Mouse (Mus musculus): Measurements from ENCODE around the gene Lmx1b. TPM values are rescaled to one million over a fixed set of nuclear protein-coding genes. Genes with fewer than 3 reads are reported as not detected.

Lmx1b gene
- polyA plus RNA-seq, 1 experiment from 2014 or later = 0.06 TPM

GRCm38 (mm10) chr2:33604846-33605486 is 35.3 kb downstream of the Lmx1b start:
- 13% methylated on average over 7 of the region's 7 CpGs for WGBS
- peaks cover 7% of the 10 kb centered on the region; the same call in 1 of the 2 replicates for H3K4me1 ChIP-seq

DNA sequence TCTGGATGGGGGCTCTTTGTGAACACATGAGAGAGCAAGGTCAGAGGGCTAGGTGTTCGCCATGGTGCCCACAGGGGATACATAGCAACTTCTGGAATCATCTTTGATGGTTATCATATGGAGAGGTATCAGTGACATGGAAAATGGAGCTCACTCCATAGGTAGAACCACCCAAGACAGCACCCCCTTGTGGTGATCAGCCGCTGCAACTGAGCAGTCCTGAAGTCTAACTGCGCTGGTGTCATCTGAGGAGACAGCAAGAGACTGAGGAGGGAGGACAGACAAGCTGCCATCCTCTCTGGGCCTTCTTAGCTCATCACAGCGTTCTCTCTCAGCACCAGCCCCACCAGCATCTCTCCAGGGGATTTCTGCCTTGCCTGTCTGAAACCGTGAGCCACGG is 39.8 kb downstream of the Lmx1b start:
- no peak overlapping the region for H3K4me3 ChIP-seq
- no peaks in the 10 kb centered on the region for H3K36me3 ChIP-seq
- no peak for ATAC-seq (replicated peaks)

More at GRCm38 (mm10) chr2:33604846-33605486, 35.3 kb downstream of the Lmx1b start:
- no peak overlapping the region for H3K27ac ChIP-seq (replicated peaks)
- H3K4me2 ChIP-seq (replicated peaks) = no peak overlapping the region
- H3K9ac ChIP-seq (replicated peaks) = no peak overlapping the region
- ATAC-seq (replicated peaks) = no peak
- H3K27me3 ChIP-seq = peaks cover 34% of the 10 kb centered on the region
- H3K36me3 ChIP-seq = no peaks in the 10 kb centered on the region
- no peak overlapping the region for H3K4me3 ChIP-seq
- no peaks in the 10 kb centered on the region for H3K9me3 ChIP-seq

GRCm38 (mm10) chr2:33597384-33597783 is 42.9 kb downstream of the Lmx1b start:
- H3K4me2 ChIP-seq (replicated peaks) = no peak overlapping the region
- peaks cover 9% of the 10 kb centered on the region for H3K4me1 ChIP-seq
- H3K27ac ChIP-seq (replicated peaks) = no peak overlapping the region
- no peak overlapping the region for H3K4me3 ChIP-seq
- no peaks in the 10 kb centered on the region for H3K36me3 ChIP-seq
- H3K9ac ChIP-seq (replicated peaks) = no peak overlapping the region
- no peaks in the 10 kb centered on the region for H3K9me3 ChIP-seq
- peaks cover 12% of the 10 kb centered on the region; the same call in 1 of the 2 replicates for H3K27me3 ChIP-seq
- no peak for ATAC-seq (replicated peaks)
- 30% methylated on average over 4 of the region's 4 CpGs for WGBS

More for the DNA sequence above, 39.8 kb downstream of the Lmx1b start:
- Histone ChIP-seq H3K27me3 (peaks cover 22% of the 10 kb centered on the region; the same call in 1 of the 2 replicates), H3K27ac (replicated peaks) (no peak overlapping the region), H3K9me3 (no peaks in the 10 kb centered on the region), H3K4me1 (peaks cover 7% of the 10 kb centered on the region; the same call in 1 of the 2 replicates), H3K9ac (replicated peaks) (no peak overlapping the region), H3K4me2 (replicated peaks) (no peak overlapping the region)
- WGBS = 56% methylated on average over 6 of the region's 6 CpGs

DNA sequence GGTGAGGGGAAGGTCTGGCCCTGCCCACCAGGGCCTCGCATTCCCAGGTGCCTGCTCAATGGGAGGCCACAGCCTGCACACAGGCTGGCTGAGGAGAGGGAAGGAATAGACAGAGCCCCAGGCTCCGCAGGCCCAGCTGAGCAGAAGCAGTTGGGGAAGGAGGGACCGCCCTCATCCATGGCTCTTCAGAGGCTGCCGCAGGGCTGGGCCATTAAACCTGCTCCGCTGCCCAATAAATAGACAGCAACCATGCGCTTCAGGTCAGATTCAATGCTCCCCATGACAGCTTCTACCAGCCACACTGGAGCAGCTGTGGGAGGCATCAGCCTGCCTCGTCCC is 45.3 kb downstream of the Lmx1b start:
- no peak overlapping the region for H3K9ac ChIP-seq (replicated peaks)
- no peak overlapping the region for H3K4me2 ChIP-seq (replicated peaks)
- H3K27me3 ChIP-seq = peaks cover 8% of the 10 kb centered on the region; the same call in 1 of the 2 replicates
- no peak overlapping the region for H3K27ac ChIP-seq (replicated peaks)
- H3K4me1 ChIP-seq = peaks cover 9% of the 10 kb centered on the region
- H3K4me3 ChIP-seq = no peak overlapping the region
- 22% methylated on average over 7 of the region's 7 CpGs for WGBS
- H3K9me3 ChIP-seq = no peaks in the 10 kb centered on the region
- ATAC-seq (replicated peaks) = no peak; the same call in 1 of the 2 replicates
- H3K36me3 ChIP-seq = no peaks in the 10 kb centered on the region

GRCm38 (mm10) chr2:33594181-33595084 is 45.9 kb downstream of the Lmx1b start:
- no peaks in the 10 kb centered on the region for H3K36me3 ChIP-seq
- H3K9ac ChIP-seq (replicated peaks) = no peak overlapping the region
- 52% methylated on average over 9 of the region's 9 CpGs for WGBS
- H3K4me1 ChIP-seq = peaks cover 9% of the 10 kb centered on the region
- H3K9me3 ChIP-seq = no peaks in the 10 kb centered on the region
- H3K27me3 ChIP-seq = peaks cover 8% of the 10 kb centered on the region; the same call in 1 of the 2 replicates
- no peak for ATAC-seq (replicated peaks)
- no peak overlapping the region for H3K4me3 ChIP-seq
- no peak overlapping the region for H3K4me2 ChIP-seq (replicated peaks)
- no peak overlapping the region for H3K27ac ChIP-seq (replicated peaks)

GRCm38 (mm10) chr2:33592931-33593555 is 47.3 kb downstream of the Lmx1b start:
- H3K4me2 ChIP-seq (replicated peaks) = no peak overlapping the region
- 8% methylated on average over 12 of the region's 12 CpGs for WGBS
- H3K27ac ChIP-seq (replicated peaks) = no peak overlapping the region
- H3K9ac ChIP-seq (replicated peaks) = no peak overlapping the region
- H3K4me1 ChIP-seq = peaks cover 9% of the 10 kb centered on the region
- no peaks in the 10 kb centered on the region for H3K36me3 ChIP-seq
- ATAC-seq (replicated peaks) = 0 out of 2 replicates have a peak, but pooled peaks have one; percentile 47
- no peaks in the 10 kb centered on the region for H3K9me3 ChIP-seq
- no peak overlapping the region for H3K4me3 ChIP-seq
- H3K27me3 ChIP-seq = 0 out of 2 replicates have a peak, but pooled peaks cover 4% of the 10 kb centered on the region

DNA sequence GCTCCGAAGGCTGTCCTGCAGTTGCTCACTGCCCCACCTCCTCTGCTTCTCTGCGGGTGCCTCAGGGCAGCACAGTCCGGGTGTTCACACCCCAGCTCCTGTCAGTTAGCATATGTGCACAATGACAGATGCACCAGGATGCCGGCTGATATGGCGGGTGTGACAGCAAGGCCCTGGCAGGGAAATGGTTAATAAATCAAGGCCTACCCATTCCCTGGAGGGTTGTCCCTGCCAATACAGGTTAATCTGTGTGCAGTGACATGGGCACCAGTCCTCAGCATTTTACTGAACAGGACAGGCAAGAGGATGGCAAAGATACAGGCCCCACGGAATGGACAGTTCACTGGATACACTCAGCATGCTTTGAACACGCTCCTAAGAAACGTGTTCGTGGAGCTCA is 51.0 kb downstream of the Lmx1b start:
- no peak for ATAC-seq (replicated peaks)
- H3K4me3 ChIP-seq = no peak overlapping the region
- 66% methylated on average over 9 of the region's 9 CpGs for WGBS
- H3K27me3 ChIP-seq = peaks cover 37% of the 10 kb centered on the region
- peaks cover 18% of the 10 kb centered on the region for H3K4me1 ChIP-seq
- no peak overlapping the region for H3K9ac ChIP-seq (replicated peaks)
- no peak overlapping the region for H3K27ac ChIP-seq (replicated peaks)
- H3K9me3 ChIP-seq = no peaks in the 10 kb centered on the region
- no peaks in the 10 kb centered on the region for H3K36me3 ChIP-seq
- H3K4me2 ChIP-seq (replicated peaks) = no peak overlapping the region

DNA sequence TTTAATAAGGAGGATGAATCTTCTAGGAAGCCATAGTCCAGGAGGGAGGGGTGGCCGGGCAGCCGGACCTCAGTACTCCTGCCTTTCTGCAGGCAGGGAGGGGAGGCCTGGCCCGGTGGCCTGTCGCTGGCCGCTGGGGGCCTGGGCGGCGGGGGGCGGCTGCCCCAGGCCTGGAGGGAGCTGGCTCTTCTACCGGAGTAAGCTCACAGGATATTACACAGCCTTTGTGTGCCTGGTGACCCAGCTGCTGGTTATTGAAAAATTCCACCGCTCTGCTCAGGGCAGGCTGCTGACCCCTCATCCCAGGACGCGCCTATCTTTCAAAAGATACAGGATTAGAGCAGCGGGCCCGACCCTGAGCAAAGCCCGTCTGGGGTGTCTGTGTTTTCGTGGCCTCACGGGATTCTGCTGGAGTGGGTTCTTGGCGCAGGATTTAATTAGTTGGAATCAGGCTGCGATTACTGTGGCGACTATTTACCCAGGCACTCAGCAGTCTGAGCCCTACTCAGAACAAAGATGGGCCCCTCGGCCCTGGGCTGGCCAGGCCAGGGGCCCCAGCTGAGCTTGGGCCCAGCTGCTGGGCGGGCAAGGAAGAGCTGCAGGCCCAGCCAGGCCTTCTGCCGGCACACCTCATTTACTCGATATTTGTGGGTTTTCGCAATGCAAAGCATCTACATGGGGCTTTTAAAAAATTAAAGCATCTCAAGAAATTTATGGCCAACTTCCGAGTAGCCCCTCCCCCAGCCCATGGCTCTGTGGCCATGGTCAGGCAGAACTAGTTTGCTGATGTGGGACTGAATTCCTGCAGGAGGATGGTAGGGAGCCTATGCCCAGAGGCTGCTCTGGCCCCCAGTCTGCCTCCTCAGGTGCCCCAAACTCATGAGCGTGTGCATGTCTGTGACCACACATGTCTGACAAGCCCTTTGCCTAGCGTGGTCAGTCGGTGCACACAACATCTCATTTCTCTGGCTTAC is 55.1 kb downstream of the Lmx1b start:
- Histone ChIP-seq H3K27me3 (peaks cover 69% of the 10 kb centered on the region), H3K4me3 (no peak overlapping the region), H3K27ac (replicated peaks) (no peak overlapping the region), H3K36me3 (no peaks in the 10 kb centered on the region), H3K9me3 (no peaks in the 10 kb centered on the region), H3K9ac (replicated peaks) (0 out of 2 replicates have a peak overlapping the region, but pooled peaks have one; percentile 4), H3K4me1 (peaks cover 34% of the 10 kb centered on the region), H3K4me2 (replicated peaks) (no peak overlapping the region)
- ATAC-seq (replicated peaks) = no peak
- 17% methylated on average over 29 of the region's 29 CpGs for WGBS

DNA sequence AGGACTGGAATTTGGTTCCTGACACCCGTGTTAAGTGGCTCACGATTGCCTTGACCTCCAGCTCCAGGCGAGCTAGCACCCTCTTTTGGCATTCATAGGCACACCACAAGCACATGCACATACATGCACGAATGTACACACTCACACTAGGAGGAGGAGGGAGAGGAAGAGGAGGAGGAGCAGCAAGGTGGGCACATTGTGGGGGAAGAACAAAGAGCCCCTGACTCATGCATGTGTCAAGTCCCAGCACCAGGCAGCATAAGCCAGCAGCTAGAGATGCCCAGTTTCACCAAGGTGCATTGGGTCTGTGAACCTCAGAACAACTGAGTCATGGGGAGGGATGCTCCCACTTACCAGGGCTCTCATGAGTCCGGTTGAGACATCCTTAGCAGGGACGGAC is 56.5 kb downstream of the Lmx1b start:
- Histone ChIP-seq H3K9me3 (no peaks in the 10 kb centered on the region), H3K4me3 (no peak overlapping the region), H3K9ac (replicated peaks) (no peak overlapping the region), H3K36me3 (no peaks in the 10 kb centered on the region), H3K4me2 (replicated peaks) (no peak overlapping the region), H3K27ac (replicated peaks) (no peak overlapping the region), H3K27me3 (peaks cover 83% of the 10 kb centered on the region), H3K4me1 (peaks cover 39% of the 10 kb centered on the region)
- WGBS = 16% methylated on average over 6 of the region's 6 CpGs
- no peak for ATAC-seq (replicated peaks)

DNA sequence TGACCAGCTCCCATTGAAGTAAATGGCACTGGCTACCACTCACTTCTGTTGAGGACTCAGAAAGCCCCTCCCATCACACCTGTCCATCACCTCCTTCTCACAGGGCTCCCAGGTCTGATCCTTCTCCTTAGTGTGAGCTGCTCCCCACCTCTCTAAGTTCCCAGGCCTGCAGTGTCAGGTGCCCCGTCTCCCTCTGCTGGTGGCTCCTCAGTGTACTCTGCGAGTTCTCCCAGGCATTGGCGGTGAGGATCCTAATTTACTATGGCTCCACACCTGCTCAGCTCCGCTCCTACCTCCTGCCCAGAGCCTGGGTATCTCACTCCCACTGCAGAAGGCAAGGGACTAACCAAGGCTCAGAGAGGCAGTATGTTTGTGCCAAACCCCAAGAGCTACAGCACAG is 57.0 kb downstream of the Lmx1b start:
- 4% methylated on average over 4 of the region's 4 CpGs for WGBS
- H3K4me3 ChIP-seq = no peak overlapping the region
- H3K9me3 ChIP-seq = no peaks in the 10 kb centered on the region
- no peak overlapping the region for H3K9ac ChIP-seq (replicated peaks)
- no peaks in the 10 kb centered on the region for H3K36me3 ChIP-seq
- H3K27me3 ChIP-seq = peaks cover 87% of the 10 kb centered on the region
- H3K4me1 ChIP-seq = peaks cover 39% of the 10 kb centered on the region
- H3K4me2 ChIP-seq (replicated peaks) = no peak overlapping the region
- ATAC-seq (replicated peaks) = no peak
- no peak overlapping the region for H3K27ac ChIP-seq (replicated peaks)

DNA sequence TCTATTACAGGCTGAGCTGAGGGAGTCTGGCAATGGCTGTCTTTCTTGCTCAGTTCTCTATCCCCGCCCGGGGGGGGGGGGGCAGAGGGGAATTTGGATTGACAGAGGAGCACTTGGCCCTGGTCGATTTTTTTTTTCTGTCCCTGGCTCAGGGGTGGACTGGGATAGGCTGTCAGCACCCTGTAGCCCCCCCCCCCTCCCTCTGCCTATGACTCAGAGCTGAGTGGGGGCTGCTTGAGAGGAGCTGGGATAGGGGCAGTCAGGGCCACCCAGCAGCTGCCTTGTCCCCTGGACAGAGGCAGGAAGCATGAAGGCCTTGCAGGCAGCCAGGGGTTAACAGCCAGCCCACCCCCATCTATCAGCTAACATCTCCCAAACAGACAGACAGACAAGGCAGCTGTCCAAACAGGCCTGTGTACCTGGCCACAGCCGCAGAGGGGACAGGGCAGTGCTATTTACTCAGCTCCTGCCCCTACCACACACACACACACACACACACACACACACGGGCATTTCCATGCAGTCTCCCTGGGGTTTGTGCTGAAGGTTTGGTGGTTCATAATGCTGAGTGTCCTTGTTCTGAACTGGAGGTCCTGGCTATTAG is 57.8 kb downstream of the Lmx1b start:
- H3K9me3 ChIP-seq = no peaks in the 10 kb centered on the region
- H3K27me3 ChIP-seq = peaks cover 92% of the 10 kb centered on the region
- WGBS = 6% methylated on average over 5 of the region's 5 CpGs
- no peak overlapping the region for H3K4me3 ChIP-seq
- no peak overlapping the region for H3K4me2 ChIP-seq (replicated peaks)
- no peak overlapping the region for H3K9ac ChIP-seq (replicated peaks)
- ATAC-seq (replicated peaks) = no peak
- H3K36me3 ChIP-seq = no peaks in the 10 kb centered on the region
- no peak overlapping the region for H3K27ac ChIP-seq (replicated peaks)
- peaks cover 39% of the 10 kb centered on the region for H3K4me1 ChIP-seq
